Mouse (Mus musculus): ENCODE measurements around the gene Scn7a. TPM values are rescaled to one million over a fixed set of nuclear protein-coding genes. Genes with fewer than 3 reads are reported as not detected.

Gene Scn7a
- total RNA-seq (2014; rRNA removed) (0.55 and 0.60 TPM in 2 replicates), polyA plus RNA-seq (2012; rRNA removed) (0.01 and 0.02 TPM in 2 replicates)

DNA sequence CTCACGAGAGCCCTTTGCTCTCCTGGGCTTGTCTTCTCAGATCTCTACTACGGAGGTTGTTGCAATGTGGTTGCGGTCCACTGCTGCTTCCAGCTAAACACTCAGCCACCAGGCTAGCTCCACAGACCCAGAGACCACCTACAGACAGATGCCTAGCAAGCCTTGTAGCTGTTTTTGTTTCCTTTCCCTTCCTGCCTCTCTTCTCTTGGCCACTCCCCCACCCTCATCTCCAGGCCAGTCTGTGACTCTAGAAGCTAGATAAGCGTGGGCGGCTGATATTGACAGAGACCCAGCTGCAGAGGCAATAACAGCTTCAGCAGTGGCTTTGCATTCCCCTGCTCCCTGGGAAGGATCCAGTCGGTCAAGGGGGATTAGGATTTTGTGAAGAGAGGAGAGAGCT is at the start of gene Scn7a:
TSS of gene Scn7a (minus strand) at position 150 of the 400 bp plus-strand sequence.
- DNase-seq (ENCODE audit: extremely low read depth, low read depth, low spot score) = no peak
- TF ChIP-seq CTCF (IDR thresholded peaks at IDR 0.05; ENCODE audit: low read depth, low read length) (no peak), POLR2A (IDR thresholded peaks at IDR 0.05; ENCODE audit: extremely low read depth, insufficient read depth, low read length) (no peak)
- Histone ChIP-seq H3K9ac (ENCODE audit: low read depth, low read length) (no peak within 1 kb of the TSS), H3K36me3 (ENCODE audit: control insufficient read depth, insufficient read depth, low read length) (no peaks in the 10 kb centered on the region), H3K27ac (replicated peaks; ENCODE audit: insufficient read depth, low read depth, low read length) (no peak within 1 kb of the TSS), H3K27me3 (ENCODE audit: control insufficient read depth, insufficient read depth, low read length) (no peaks in the 10 kb centered on the region), H3K79me2 (ENCODE audit: control insufficient read depth, insufficient read depth, low read length) (no peaks in the 10 kb centered on the region), H3K4me3 (ENCODE audit: insufficient read depth, low read depth, low read length) (no peak within 1 kb of the TSS), H3K4me1 (ENCODE audit: control insufficient read depth, insufficient read depth, low read length) (no peaks in the 10 kb centered on the region)
- 26% methylated on average over 6 of the region's 6 CpGs for WGBS

- no peak for TF ChIP-seq POLR2A (IDR thresholded peaks at IDR 0.05; ENCODE audit: extremely low read depth, insufficient read depth, low read length)
- TF ChIP-seq CTCF (IDR thresholded peaks at IDR 0.05; ENCODE audit: low read depth, low read length) = no peak
- H3K36me3 ChIP-seq (ENCODE audit: control insufficient read depth, insufficient read depth, low read length) = no peaks in the 10 kb centered on the region
- WGBS = 65% methylated on average over 1 of the region's 1 CpGs
- H3K27me3 ChIP-seq (ENCODE audit: control insufficient read depth, insufficient read depth, low read length) = no peaks in the 10 kb centered on the region
- no peak overlapping the region for H3K9ac ChIP-seq (ENCODE audit: low read depth, low read length)
- H3K79me2 ChIP-seq (ENCODE audit: control insufficient read depth, insufficient read depth, low read length) = no peaks in the 10 kb centered on the region
- H3K27ac ChIP-seq (replicated peaks; ENCODE audit: insufficient read depth, low read depth, low read length) = no peak overlapping the region
- DNase-seq (ENCODE audit: extremely low read depth, low read depth, low spot score) = no peak
- H3K4me3 ChIP-seq (ENCODE audit: insufficient read depth, low read depth, low read length) = no peak overlapping the region
- H3K4me1 ChIP-seq (ENCODE audit: control insufficient read depth, insufficient read depth, low read length) = no peaks in the 10 kb centered on the region; the same call in 1 of the 2 replicates
These were observed 43.0 kb upstream of the Scn7a start for GRCm38 (mm10) chr2:66827729-66828128.

DNA sequence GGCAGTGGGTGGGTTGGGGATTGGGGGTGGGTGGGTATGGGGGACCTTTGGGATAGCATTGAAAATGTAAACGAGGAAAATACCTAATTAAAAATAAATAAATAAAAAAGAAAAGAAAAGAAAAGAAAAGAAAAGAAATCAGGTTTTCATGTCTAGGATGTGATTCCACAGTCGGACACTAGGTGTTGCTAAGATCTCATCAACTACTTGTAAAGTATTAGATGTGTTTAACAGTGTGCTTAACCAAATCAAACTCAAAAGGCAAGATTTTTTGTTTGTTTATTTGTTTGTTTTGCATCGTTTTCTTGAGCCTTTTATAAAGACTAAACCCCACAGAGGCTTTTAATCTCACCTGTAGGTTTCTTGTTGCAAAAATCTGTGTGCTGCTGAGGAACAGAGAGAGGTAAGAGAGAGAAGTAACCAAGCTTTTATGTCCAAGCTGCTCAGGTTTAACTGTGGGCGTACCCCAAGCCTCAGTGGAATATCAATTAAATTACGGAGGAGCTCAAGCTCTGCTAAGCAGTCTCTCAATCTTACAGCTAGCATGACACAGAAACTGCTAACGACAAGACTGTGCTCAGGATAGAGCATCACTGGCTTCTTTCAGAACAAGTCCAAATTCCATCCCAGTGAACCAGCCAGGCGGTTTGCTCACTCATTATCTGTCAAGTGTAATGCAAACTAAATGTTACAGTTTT is 35.3 kb upstream of the Scn7a start:
- no peaks in the 10 kb centered on the region for H3K79me2 ChIP-seq (ENCODE audit: control insufficient read depth, insufficient read depth, low read length)
- no peaks in the 10 kb centered on the region for H3K36me3 ChIP-seq (ENCODE audit: control insufficient read depth, insufficient read depth, low read length)
- H3K9ac ChIP-seq (ENCODE audit: low read depth, low read length) = no peak overlapping the region
- WGBS = 33% methylated on average over 7 of the region's 7 CpGs
- peak; percentile 15 for DNase-seq (ENCODE audit: extremely low read depth, low read depth, low spot score)
- no peaks in the 10 kb centered on the region for H3K4me1 ChIP-seq (ENCODE audit: control insufficient read depth, insufficient read depth, low read length)
- no peak overlapping the region for H3K27ac ChIP-seq (replicated peaks; ENCODE audit: insufficient read depth, low read depth, low read length)
- TF ChIP-seq POLR2A (IDR thresholded peaks at IDR 0.05; ENCODE audit: extremely low read depth, insufficient read depth, low read length) = no peak
- TF ChIP-seq CTCF (IDR thresholded peaks at IDR 0.05; ENCODE audit: low read depth, low read length) = 0 out of 2 replicates have a peak, but pooled peaks have one; percentile 7
- H3K27me3 ChIP-seq (ENCODE audit: control insufficient read depth, insufficient read depth, low read length) = no peaks in the 10 kb centered on the region
- H3K4me3 ChIP-seq (ENCODE audit: insufficient read depth, low read depth, low read length) = no peak overlapping the region

DNA sequence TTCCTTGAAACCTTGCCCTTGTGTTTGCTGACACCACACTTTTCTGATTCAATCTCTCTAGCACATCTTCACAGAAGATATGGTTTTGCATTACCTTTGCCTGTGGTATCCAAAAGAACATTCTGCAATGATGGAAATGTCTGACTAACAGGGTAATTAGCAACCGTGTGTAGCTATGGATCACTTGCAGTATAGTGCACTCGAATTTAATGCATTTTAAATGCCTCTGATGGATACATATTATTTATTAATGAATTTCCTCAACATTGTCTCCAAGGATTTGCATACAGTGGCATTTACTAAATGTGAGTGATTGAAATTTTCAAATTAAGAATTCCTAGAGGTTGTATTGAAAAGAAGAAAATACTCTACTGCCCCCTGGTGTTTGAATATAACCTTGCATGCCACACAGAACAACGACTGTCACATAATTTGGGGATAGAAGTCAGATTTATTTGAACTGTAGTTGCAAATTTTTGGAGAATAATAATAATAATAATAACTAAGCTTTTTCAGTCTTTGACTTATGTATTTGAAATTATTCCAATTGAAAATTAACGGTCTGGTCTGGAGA is 15.0 kb upstream of the Scn7a start:
- WGBS = 44% methylated on average over 4 of the region's 4 CpGs
- Histone ChIP-seq H3K4me1 (ENCODE audit: control insufficient read depth, insufficient read depth, low read length) (no peaks in the 10 kb centered on the region), H3K9ac (ENCODE audit: low read depth, low read length) (no peak overlapping the region), H3K27ac (replicated peaks; ENCODE audit: insufficient read depth, low read depth, low read length) (no peak overlapping the region), H3K4me3 (ENCODE audit: insufficient read depth, low read depth, low read length) (no peak overlapping the region), H3K79me2 (ENCODE audit: control insufficient read depth, insufficient read depth, low read length) (no peaks in the 10 kb centered on the region), H3K27me3 (ENCODE audit: control insufficient read depth, insufficient read depth, low read length) (no peaks in the 10 kb centered on the region), H3K36me3 (ENCODE audit: control insufficient read depth, insufficient read depth, low read length) (no peaks in the 10 kb centered on the region)
- peak; percentile 15 for DNase-seq (ENCODE audit: extremely low read depth, low read depth, low spot score)
- no peak for TF ChIP-seq POLR2A (IDR thresholded peaks at IDR 0.05; ENCODE audit: extremely low read depth, insufficient read depth, low read length)
- TF ChIP-seq CTCF (IDR thresholded peaks at IDR 0.05; ENCODE audit: low read depth, low read length) = peak; percentile 24; the same call in 1 of the 2 replicates

DNA sequence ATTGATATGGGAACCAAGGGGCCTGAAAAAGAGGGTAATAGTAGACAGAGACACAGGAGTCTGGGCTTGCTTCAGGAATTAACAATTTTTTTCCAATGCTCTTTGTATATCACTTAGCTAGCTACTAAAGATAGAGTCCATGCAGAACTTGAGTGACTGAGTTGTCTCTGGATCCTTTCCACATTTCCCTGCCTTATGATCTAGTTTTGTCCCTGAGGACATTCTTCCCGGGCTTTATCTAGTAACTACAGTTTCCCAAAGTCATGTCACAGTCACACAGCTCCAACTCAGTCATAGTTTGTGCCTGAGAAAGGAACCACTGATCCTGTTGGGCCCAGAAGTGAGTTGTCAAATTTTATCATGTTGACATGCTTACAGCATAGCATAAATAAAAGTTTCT is 12.8 kb upstream of the Scn7a start:
- Histone ChIP-seq H3K27ac (replicated peaks; ENCODE audit: insufficient read depth, low read depth, low read length) (no peak overlapping the region), H3K27me3 (ENCODE audit: control insufficient read depth, insufficient read depth, low read length) (no peaks in the 10 kb centered on the region), H3K9ac (ENCODE audit: low read depth, low read length) (no peak overlapping the region), H3K79me2 (ENCODE audit: control insufficient read depth, insufficient read depth, low read length) (no peaks in the 10 kb centered on the region), H3K4me1 (ENCODE audit: control insufficient read depth, insufficient read depth, low read length) (no peaks in the 10 kb centered on the region), H3K36me3 (ENCODE audit: control insufficient read depth, insufficient read depth, low read length) (no peaks in the 10 kb centered on the region), H3K4me3 (ENCODE audit: insufficient read depth, low read depth, low read length) (no peak overlapping the region)
- TF ChIP-seq POLR2A (IDR thresholded peaks at IDR 0.05; ENCODE audit: extremely low read depth, insufficient read depth, low read length) = no peak
- TF ChIP-seq CTCF (IDR thresholded peaks at IDR 0.05; ENCODE audit: low read depth, low read length) = no peak
- no peak for DNase-seq (ENCODE audit: extremely low read depth, low read depth, low spot score)
- WGBS = 85% methylated on average over 1 of the region's 1 CpGs

DNA sequence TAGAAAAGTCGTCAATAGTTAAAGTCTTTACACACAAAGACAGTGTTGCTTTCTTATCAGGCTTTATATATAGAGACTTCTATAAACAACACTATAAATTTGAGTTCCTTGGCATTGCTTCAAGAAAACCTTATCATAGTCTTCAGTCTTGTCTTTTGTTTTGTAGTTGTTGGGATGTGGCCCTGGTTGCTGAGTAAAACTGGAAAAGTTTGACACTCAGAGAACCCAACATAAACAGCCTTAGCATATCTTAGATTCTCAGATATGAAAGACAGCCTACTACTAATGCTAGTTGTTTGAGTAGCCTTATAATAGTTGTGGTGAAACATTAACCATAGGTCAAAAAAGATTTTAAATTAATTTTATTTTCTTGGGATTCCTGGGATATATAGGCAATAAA is 6.9 kb upstream of the Scn7a start:
- H3K4me1 ChIP-seq (ENCODE audit: control insufficient read depth, insufficient read depth, low read length) = no peaks in the 10 kb centered on the region
- no peak for TF ChIP-seq POLR2A (IDR thresholded peaks at IDR 0.05; ENCODE audit: extremely low read depth, insufficient read depth, low read length)
- no peak for TF ChIP-seq CTCF (IDR thresholded peaks at IDR 0.05; ENCODE audit: low read depth, low read length)
- H3K36me3 ChIP-seq (ENCODE audit: control insufficient read depth, insufficient read depth, low read length) = no peaks in the 10 kb centered on the region
- H3K27me3 ChIP-seq (ENCODE audit: control insufficient read depth, insufficient read depth, low read length) = no peaks in the 10 kb centered on the region
- H3K79me2 ChIP-seq (ENCODE audit: control insufficient read depth, insufficient read depth, low read length) = no peaks in the 10 kb centered on the region
- DNase-seq (ENCODE audit: extremely low read depth, low read depth, low spot score) = no peak
- no peak overlapping the region for H3K27ac ChIP-seq (replicated peaks; ENCODE audit: insufficient read depth, low read depth, low read length)
- no peak overlapping the region for H3K4me3 ChIP-seq (ENCODE audit: insufficient read depth, low read depth, low read length)
- WGBS = 49% methylated on average over 1 of the region's 1 CpGs
- H3K9ac ChIP-seq (ENCODE audit: low read depth, low read length) = no peak overlapping the region
